In genomic region chr19:47887417-47887816, GRCm38 (mm10) we compare ENCODE assay signal across 10 mouse cellular contexts. TPM values are rescaled to one million over a fixed set of nuclear protein-coding genes. Genes with fewer than 3 reads are reported as not detected.
DNase-seq lines count a peak whose midpoint lies in the region; ATAC-seq and TF ChIP-seq lines count a peak whose summit lies in the region.
"Had no signal": no experiment of that assay in that cellular context is flagged by ENCODE, and none has a peak within 500 bp of the region (broad histone marks: within the 10 kb centered on the region; RNA-seq: fewer than 3 reads in every experiment).

No protein-coding gene starts in this region.

- no peak overlapping the region for H3K4me3 ChIP-seq in gastrocnemius, adult 2 months
- H3K4me3 ChIP-seq in heart, embryonic 13.5 days, result no peak overlapping the region
- no peak overlapping the region for H3K4me3 ChIP-seq in limb, embryonic 13.5 days
- H3K4me3 ChIP-seq: megakaryocyte, embryonic 14.5 days had no signal

- 82% methylated on average over 10 of the region's 10 CpGs for WGBS in heart, embryonic 13.5 days
- 77% methylated on average over 10 of the region's 10 CpGs for WGBS in limb, embryonic 13.5 days

- DNase-seq in gastrocnemius, adult 2 months, result peak; percentile 35
- no peak for DNase-seq in gastrocnemius, postnatal 25 days
- DNase-seq in 416B (ENCODE audit: low read depth), result peak; percentile 54
- DNase-seq in embryo, embryonic 10.5 days (ENCODE audit: low spot score), result no peak
- no peak for DNase-seq in cerebellum, adult 9-11 months
- DNase-seq in liver, result no peak

- TF ChIP-seq CTCF in gastrocnemius, adult 2 months (IDR thresholded peaks at IDR 0.05), result no peak

- no peak overlapping the region for H3K9ac ChIP-seq in heart, embryonic 13.5 days
- no peak overlapping the region for H3K9ac ChIP-seq in limb, embryonic 13.5 days

- no peaks in the 10 kb centered on the region for H3K27me3 ChIP-seq in heart, embryonic 13.5 days (replicated peaks)
- H3K27me3 ChIP-seq in limb, embryonic 13.5 days, result no peaks in the 10 kb centered on the region
- H3K27me3 ChIP-seq: megakaryocyte, embryonic 14.5 days had no signal

- H3K27ac ChIP-seq in gastrocnemius, adult 2 months, result peak overlapping the region; percentile 20
- 0 out of 2 replicates have a peak overlapping the region, but pooled peaks have one; percentile 37 for H3K27ac ChIP-seq in heart, embryonic 13.5 days (replicated peaks)
- H3K27ac ChIP-seq in limb, embryonic 13.5 days, result peak overlapping the region; percentile 55; the same call in 1 of the 2 replicates

- H3K36me3 ChIP-seq in heart, embryonic 13.5 days, result no peaks in the 10 kb centered on the region
- no peaks in the 10 kb centered on the region for H3K36me3 ChIP-seq in limb, embryonic 13.5 days

- no peak for ATAC-seq in heart, embryonic 13.5 days (ENCODE audit: extremely low read depth, insufficient number of reproducible peaks, low FRiP score, low TSS enrichment)
- ATAC-seq in limb, embryonic 13.5 days (ENCODE audit: low FRiP score, low read depth), result no peak

- H3K9me3 ChIP-seq in heart, embryonic 13.5 days, result no peaks in the 10 kb centered on the region
- H3K9me3 ChIP-seq in limb, embryonic 13.5 days, result no peaks in the 10 kb centered on the region
- H3K9me3 ChIP-seq: megakaryocyte, embryonic 14.5 days had no signal

- no peak overlapping the region for H3K4me2 ChIP-seq in heart, embryonic 13.5 days
- no peak overlapping the region for H3K4me2 ChIP-seq in limb, embryonic 13.5 days (replicated peaks)

- intact Hi-C loops in gastrocnemius, adult 2 months (cut with DNase I), result no loop called here

- peaks cover 68% of the 10 kb centered on the region for H3K4me1 ChIP-seq in heart, embryonic 13.5 days
- H3K4me1 ChIP-seq in limb, embryonic 13.5 days, result peaks cover 67% of the 10 kb centered on the region

RNA-seq across cellular contexts. Expression of gene Gsto2, which starts 22.1 kb away (rescaled TPM):
- total RNA-seq in gastrocnemius, adult 2 months (2021), result under 1 TPM; 0.51 to 0.73 TPM
- total RNA-seq in gastrocnemius, postnatal 25 days (2021), result under 1 TPM; 0.23 to 0.38 TPM
- polyA plus RNA-seq in heart, embryonic 13.5 days (2015; fragmentation: Nextera tagmentation; extraction: Ambion mirVana), result 1.0 and 1.4 TPM in 2 replicates
- polyA plus RNA-seq in limb, embryonic 13.5 days (2015; fragmentation: Nextera tagmentation; extraction: Ambion mirVana), result 1.3 and 1.7 TPM in 2 replicates

RNA-seq across cellular contexts. Expression of gene Cfap43, which starts 31.7 kb away (rescaled TPM):
- under 1 TPM in 1 of 2 experiments, not detected in 1; 0.11 TPM for total RNA-seq in gastrocnemius, adult 2 months (2021)
- not detected for total RNA-seq in gastrocnemius, postnatal 25 days (2021)
- polyA plus RNA-seq in heart, embryonic 13.5 days (2015; fragmentation: Nextera tagmentation; extraction: Ambion mirVana), result 0.09 and 0.15 TPM in 2 replicates
- 0.08 and 0.09 TPM in 2 replicates for polyA plus RNA-seq in limb, embryonic 13.5 days (2015; fragmentation: Nextera tagmentation; extraction: Ambion mirVana)
- polyA plus RNA-seq: large intestine, adult 2 months had no signal

RNA-seq across cellular contexts. Expression of gene Itprip, which starts 31.7 kb away (rescaled TPM):
- under 1 TPM; 0.75 to 0.99 TPM for total RNA-seq in gastrocnemius, adult 2 months (2021)
- under 1 TPM; 0.36 to 0.70 TPM for total RNA-seq in gastrocnemius, postnatal 25 days (2021)
- 19.9 and 20.4 TPM in 2 replicates for polyA plus RNA-seq in heart, embryonic 13.5 days (2015; fragmentation: Nextera tagmentation; extraction: Ambion mirVana)
- 24.3 and 26.6 TPM in 2 replicates for polyA plus RNA-seq in limb, embryonic 13.5 days (2015; fragmentation: Nextera tagmentation; extraction: Ambion mirVana)

RNA-seq across cellular contexts. Expression of gene Gsto1, which starts 32.6 kb away (rescaled TPM):
- total RNA-seq in gastrocnemius, adult 2 months (2021), result 10 to 100 TPM; 43.7 to 70.1 TPM
- 10 to 100 TPM; 45.3 to 52.3 TPM for total RNA-seq in gastrocnemius, postnatal 25 days (2021)
- polyA plus RNA-seq in heart, embryonic 13.5 days (2015; fragmentation: Nextera tagmentation; extraction: Ambion mirVana), result 85.2 and 89.5 TPM in 2 replicates
- polyA plus RNA-seq in limb, embryonic 13.5 days (2015; fragmentation: Nextera tagmentation; extraction: Ambion mirVana), result 177 and 181 TPM in 2 replicates

RNA-seq across cellular contexts. Expression of gene Cfap58, which starts 50.1 kb away (rescaled TPM):
- not detected for total RNA-seq in gastrocnemius, adult 2 months (2021)
- not detected for total RNA-seq in gastrocnemius, postnatal 25 days (2021)
- 0.08 and 0.11 TPM in 2 replicates for polyA plus RNA-seq in heart, embryonic 13.5 days (2015; fragmentation: Nextera tagmentation; extraction: Ambion mirVana)
- polyA plus RNA-seq in limb, embryonic 13.5 days (2015; fragmentation: Nextera tagmentation; extraction: Ambion mirVana), result 0.05 TPM in 1 of 2 replicates, not detected in the other
- polyA plus RNA-seq: large intestine, adult 2 months had no signal

Comparison
In these comparisons a context has a peak if more than half of its experiments do, and no peak if none do; other contexts are left out.
1. DNase-seq: peak in gastrocnemius, adult 2 months (single experiment) and 416B (single experiment); none in gastrocnemius, postnatal 25 days (single experiment), embryo, embryonic 10.5 days (single experiment), cerebellum, adult 9-11 months (single experiment) and liver (single experiment).
2. Peak in every context shown above with its lines, with median percentiles within 50 percentile points of each other: H3K27ac ChIP-seq.